Mouse (Mus musculus): ENCODE data around the gene Slc7a11.

Gene Slc7a11

DNA sequence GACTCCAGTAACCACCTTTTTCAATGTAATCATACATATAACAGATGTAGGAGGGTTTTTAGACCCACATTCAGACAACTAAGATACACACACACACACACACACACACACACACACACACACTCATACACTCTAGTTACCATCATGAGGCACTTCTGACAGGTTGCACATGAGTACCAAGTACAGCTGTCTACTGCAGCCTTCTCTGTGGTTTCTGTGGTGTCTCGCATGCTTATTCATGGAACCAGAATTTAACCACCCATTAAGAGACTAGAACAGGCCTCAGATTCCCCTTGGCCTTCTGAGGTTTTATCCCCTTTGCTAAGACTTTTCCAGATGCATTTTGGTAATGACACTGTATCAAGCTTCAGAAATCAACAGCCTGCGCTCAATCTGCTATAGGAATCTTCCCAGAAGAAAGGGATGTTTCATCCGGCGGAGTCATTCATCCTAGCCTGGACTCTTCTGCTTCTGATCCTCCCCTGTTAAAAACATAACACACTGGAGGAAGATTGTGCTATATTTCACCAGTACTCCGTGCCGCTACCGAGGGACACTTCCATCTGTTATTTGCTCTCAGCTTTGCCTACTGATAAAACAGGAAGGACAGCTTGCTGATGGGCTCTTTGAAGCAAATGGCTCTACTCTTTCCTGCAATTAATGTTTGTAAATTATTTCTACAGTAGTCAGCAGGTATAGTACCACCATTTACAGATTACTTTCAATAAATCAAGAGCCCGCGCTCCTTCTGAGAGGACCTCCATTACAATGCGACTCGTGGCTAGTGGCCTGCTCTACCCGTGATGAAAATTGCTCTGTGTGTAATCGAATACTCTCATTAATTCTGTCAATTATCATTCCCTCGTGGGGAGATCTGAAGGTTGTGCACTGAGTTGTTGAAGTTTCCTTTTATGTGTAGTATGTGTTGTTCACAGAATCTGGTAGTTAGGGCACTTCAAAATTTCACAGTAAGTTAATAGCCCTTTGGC, 135.8 kb downstream of the Slc7a11 start:
- DNase-seq (ENCODE audit: low spot score in 2 of 2), result no peak

DNA sequence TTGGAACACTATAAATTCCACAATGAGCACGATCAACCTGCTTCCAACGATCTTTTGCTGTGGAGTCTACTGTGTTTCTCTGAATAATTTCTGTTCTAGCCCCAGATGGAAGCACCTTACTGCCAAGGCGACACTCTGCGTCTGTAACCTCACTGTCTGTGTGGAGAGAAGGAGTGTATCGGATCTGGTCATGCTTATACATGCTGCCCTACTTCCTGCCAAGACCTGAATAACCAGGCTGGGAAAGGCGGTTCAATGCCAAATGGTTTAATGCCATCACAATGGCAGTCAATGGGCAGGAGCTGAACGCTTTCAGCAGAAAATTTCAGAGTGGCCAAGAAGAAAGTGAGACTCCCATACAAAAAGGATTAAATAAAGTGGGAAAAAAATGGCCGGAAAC, 137.1 kb downstream of the Slc7a11 start:
- no peak for DNase-seq (ENCODE audit: low spot score in 2 of 2)

DNA sequence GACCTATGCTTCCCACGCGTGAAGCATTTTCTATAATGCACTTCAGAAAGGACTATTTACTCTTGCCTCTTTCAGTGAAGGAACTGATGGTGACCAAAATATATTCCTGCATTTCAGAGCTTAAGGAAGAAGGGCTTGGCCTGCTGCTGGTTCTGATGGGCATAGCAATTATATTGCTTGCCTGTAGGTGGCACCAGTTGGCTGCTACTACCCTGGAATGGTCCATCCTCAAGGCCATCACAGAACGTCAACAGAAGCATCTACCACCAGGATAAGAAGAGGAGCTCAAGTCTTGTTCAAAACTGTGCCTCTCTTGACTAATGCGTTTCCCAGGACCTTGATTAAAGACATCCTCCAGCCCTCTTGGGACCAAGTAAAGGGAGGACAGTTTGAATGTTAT, 139.3 kb downstream of the Slc7a11 start:
- DNase-seq (ENCODE audit: low spot score in 2 of 2), result peak in 1 of 2 experiments; percentile 13

DNA sequence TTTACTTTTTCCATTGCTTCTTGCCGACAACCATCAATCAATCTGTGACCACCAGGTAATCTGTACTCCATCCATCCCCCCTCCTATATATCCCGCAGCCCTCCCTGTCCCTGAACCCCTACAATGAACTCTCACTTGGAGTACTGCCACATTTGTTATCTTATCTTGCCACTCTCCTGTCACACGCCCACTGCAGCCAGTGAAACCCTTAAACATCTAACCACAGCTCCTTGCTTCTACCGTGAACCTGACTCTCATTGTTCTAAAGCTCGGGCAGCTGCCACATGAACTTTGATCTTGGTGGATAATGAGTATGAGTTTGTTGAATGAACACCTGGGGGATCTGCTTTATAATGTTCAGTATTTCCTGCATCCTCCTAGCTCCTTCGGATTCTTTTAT, 140.8 kb downstream of the Slc7a11 start:
- no peak for DNase-seq (ENCODE audit: low spot score in 2 of 2)

DNA sequence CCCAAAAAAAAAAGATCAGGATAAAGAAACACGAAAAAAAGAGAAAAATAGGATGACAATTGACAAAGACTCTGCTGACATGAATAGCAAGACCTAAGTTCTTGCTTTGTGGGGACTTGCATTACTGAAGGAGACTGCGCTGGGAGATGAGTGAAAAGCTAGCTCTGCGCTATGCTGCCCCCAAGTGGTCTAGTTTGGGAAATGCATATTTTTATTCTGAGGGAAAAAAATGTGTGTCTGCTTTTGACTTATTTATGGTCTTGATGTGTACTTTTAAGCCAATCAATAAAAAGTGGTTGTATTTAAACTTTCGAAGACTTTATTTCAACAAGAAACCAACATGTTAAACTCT, 142.5 kb downstream of the Slc7a11 start:
- DNase-seq (ENCODE audit: low spot score in 2 of 2), result peak; percentile 33 to 70

DNA sequence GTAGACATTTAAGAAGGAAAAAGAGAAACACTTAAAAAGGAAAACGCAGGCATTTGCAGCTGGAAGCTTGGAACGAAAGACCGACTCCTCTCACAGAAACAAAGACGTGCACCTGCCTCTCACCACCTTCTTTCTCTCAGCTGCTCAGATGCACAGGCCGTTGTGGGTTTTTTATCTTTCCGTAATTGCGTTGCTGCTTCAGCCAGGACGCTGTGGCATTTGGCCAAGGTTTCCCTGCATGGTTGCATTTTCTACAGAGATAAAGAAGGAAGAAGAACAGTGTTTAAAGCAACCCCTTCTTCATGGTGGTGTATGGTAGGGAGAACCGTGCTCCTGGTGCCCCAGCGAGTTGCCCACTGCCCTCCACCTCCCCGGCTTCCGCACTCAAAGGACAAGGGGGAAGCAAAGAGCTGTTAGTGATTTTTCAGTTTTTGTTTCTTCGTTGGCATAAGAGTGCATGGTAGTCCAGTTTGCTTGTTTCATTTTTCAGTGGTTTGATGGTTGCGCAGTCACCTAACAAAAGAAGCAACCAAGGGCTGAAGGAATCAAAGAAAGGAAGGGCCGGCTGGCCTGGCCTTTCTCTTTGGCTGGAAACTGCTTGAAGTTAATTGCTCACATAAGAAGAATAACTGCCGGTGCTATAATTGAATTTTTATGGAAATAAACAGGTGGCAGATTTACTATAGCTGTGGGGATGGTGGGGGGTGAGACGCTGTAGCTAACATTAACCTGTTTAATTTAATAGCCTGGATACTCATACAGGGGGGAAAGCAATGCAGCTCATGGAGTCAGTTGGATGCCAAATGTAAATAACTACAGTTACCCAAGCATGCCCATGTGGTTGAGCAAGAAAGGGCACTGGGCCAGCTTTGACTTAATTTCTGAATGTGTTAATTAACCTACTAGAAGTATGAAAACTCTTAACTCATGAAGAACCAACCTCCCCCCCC, 143.1 kb downstream of the Slc7a11 start:
- DNase-seq (ENCODE audit: low spot score in 2 of 2), result peak in 1 of 2 experiments; percentile 31

DNA sequence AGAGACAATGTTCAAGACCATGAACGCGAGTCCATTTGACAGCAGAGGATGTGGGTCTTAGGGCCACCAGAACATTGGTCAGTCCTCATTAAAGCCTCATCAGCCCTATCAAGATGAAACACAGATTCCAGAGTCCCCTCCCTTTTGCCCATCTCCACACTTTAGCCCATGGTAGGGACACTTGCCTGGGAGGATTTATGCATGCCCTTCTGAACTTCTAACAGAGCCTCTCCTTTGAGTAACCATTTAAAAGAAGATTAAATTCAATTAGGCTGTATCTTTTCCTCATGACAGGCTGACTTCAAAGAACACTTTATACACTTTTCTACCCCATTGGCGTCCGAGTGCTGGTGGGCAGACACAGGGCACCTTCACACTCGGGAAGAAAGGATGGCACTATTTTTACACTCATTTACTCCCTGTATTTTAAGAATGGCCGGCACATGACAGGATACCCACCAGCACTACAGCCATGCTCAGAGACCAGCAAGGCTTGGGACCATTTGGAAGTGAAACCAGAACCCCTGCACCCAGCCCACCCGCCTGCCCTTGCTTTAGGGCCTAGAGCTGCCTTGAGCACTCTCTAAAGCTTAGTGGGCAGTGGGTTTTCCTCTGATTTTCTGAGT, 144.9 kb downstream of the Slc7a11 start:
- no peak for DNase-seq (ENCODE audit: low spot score in 2 of 2)

DNA sequence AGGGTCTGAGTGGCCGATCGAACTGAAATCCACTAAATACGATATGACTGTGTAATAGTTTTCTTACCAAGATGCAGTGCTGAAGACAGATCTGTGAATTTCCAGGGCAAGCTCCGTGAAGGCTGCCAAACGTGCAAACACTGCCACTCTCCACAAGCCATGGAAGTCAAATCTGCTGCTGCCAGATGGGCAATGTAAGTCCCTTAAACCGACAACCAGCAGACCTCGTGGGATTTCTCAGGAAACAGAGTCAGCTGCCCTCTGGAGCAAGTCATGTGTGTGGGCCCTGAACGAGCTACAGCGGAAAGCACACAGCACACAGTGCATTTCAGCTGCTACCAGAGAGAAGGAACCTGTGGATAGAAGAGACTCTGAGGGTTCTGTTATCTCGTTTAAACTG, 146.5 kb downstream of the Slc7a11 start:
- DNase-seq (ENCODE audit: low spot score in 2 of 2), result peak in 1 of 2 experiments; percentile 9

DNA sequence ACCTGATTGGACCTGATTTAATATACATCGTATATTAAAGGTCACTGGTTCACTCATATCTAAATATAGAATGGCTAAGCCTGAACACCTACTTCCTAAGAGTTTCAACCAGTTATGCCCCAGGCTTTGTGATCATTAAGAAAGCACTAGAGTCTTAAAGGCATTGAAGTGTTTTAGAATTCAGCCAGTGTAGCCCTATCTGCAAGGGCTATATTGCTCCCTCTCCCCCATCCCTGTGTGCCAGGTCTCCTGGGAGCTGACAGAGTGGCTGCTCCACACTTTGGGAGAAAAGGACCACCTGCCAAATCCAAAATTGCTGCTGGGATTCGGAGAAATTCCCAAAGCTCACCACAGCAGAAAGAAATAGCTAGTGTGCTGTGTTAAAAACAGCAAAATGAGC, 168.4 kb downstream of the Slc7a11 start:
- no peak for DNase-seq (ENCODE audit: low spot score in 2 of 2)

DNA sequence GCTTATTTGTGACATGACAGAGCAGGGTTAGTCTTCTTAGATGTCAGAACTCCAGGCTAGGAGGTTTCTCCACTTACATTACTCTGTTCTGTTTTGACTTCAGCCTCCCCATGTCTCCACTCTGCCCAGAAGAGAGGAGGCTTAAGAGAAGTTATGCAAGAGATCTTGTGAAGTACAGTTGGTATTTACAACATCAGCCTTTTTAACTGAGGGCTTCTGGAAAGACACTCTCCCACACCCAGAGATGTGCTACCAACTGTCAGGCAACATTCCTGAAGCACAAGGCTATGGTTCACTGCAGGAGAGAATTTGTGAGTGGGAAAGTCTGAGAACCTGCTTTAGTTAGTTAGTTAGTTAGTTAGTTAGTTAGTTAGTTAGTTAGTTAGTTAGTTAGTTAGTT, 171.2 kb downstream of the Slc7a11 start:
- DNase-seq (ENCODE audit: low spot score in 2 of 2), result no peak

DNA sequence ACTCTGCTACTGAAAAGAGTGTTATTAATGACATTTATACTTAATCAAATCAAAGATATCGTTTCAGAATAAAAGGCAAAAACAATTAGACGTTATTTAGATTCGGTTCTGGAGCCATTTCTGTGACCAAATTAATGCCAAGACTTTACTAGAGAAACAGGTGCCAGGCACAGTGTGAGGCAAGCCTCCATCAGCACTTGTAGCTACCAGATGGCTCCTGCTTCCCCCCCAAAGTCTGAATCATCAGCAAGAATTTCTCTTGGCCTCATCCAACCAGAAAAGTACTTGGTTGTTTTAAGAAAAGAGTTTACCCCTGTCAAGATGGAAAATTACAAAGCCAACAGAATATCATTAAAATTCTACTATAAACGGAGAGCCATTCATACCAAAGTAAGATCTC, 173.7 kb downstream of the Slc7a11 start:
- no peak for DNase-seq (ENCODE audit: low spot score in 2 of 2)

DNA sequence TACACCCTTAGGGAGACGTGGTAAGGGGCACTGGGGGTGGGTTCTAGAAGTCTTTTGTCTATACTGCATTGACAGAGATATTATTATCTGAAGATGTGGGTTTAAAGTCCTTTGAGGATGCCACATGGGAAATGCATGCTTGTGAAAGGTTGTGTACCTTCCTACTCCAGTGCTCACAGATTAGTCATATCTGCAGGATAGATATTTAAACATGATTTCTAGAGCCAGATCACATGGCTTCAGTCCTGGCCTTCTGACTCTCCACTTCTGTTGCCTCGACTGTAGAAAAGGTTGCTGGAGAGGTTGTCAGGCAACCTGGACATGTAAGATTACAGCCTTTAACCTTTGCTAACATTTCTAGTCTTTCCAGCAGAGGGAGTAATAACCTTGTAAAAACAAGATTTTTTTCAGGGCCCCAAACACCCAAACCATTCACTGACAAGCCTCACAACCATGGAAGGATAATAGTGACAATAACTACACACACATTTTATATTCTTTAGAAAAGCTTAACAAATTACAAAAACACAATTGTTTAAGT, 180.8 kb downstream of the Slc7a11 start:
- no peak for DNase-seq (ENCODE audit: low spot score in 2 of 2)

DNA sequence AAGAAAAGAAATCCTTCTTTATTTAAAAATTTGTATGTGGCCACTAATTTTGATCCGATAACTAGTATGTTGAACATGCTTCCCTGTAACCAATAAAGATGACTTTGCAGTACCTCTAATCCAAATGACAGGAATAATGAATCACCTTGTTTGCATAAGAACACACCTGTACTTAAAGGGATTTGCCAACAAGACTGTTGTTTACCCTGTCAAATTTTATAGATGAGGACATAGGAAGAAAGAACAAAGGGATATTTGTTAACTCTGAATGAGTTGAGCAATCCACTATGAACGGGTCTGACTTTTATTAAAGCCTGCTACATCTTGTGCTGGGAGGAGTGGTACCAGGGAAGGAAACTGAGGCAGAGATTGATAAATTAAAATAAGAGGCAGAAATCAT, 181.3 kb downstream of the Slc7a11 start:
- DNase-seq (ENCODE audit: low spot score in 2 of 2), result no peak

DNA sequence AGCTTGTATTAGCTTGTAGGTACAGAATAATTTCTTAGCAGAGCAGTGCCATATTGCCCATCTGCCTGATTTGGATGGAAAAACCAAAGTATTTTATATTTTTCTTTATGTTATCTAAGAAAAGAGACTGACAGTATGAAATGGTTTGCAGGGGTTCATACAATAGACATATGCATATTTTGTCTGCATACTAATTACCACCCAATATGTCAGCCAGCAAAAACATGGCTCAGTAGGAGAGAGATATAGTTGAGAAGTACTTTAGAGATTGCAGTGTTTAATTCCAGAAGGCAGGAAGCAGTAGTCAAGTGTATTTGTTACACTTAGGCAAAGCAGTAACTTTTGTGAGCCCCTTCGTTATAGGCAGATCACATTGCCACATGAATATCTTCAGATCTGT, 182.7 kb downstream of the Slc7a11 start:
- no peak for DNase-seq (ENCODE audit: low spot score in 2 of 2)

DNA sequence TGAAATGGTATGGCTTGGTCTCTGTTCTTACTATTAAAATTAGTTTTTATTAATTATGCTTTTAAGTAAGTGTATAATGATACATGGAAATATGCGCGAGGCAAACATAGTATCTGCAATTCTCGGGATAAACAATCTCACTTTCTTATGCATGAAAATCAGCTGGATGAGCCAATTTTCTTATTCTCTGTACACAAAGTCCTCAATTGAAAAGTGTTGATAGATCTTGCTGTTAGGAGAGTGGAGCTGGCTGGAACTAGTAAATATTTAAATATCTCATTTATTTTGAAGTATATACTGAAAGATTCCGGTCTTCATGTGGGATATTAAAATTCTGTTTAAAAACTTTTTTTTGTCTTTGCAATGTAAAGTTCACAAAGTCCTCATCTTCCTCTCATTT, 184.6 kb downstream of the Slc7a11 start:
- DNase-seq (ENCODE audit: low spot score in 2 of 2), result no peak

DNA sequence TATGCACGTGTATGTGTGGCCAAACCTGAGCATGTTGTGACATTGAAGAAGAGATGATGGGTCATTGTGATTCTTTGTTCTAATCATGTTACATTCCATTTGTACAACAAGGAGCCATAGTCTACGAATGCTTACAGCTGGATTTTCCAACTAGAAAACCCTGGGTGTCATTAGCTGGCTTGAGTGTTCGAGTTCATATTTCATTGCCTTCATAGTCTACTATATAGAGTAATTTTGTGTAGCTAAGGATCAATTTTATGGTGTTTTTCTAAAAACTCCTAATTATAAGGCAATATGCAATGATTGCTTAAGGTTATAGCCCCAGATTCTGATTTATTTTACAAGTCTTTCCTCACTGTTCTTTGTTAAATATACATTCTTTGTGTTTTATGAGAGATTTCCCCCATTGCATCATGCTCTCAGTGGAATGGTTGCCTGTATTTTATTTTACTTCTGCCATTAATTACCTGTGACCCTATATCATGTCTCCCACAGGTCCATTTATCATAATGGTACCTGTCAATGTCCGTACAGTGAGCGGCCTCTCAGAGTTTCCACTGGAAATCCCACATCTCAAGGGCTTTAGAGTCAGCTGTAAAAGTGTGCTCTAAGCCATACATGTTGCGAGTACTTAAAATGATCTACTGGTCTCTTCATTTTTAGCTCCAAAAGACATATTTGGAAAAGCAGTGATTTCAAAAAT, 193.7 kb downstream of the Slc7a11 start:
- no peak for DNase-seq (ENCODE audit: low spot score in 2 of 2)

DNA sequence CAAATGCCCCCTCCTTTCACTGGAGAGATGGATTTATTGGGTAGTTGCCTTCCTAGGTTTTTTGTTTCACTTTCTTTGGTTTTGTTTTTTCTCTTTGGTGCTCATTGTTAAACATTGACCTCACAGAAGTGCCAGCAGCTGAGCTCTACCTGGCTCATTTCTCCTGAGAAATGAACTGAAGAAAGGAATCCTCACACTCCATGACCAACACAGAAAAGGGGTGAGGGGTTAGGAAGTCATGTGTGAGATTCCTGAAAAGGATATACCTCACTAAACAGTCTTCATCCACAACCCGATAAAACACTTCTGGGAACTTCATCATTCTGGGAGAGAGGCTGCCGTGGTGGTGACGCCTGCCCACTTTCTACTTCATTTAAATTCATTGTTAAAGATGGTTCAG, 207.4 kb downstream of the Slc7a11 start:
- DNase-seq (ENCODE audit: low spot score in 2 of 2), result no peak

DNA sequence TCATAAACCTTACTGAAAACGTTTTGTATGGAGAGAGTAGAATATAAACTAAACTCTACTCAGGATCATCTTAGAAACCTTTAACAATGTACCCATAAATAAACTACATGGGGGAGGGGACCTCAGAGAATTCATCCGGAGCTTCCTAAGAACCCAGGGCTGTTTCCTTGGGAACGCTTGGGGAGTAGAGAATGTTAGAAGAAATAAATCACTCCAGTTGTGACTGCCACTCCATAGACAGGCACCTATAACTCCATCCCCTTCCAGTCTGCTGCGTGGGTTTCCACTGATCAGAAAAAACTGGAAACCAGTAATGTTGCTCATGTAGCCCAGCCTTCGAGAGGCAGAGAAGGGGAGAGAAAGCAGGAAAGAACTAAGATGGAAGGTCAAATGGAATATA, 210.3 kb downstream of the Slc7a11 start:
- DNase-seq (ENCODE audit: low spot score in 2 of 2), result no peak

DNA sequence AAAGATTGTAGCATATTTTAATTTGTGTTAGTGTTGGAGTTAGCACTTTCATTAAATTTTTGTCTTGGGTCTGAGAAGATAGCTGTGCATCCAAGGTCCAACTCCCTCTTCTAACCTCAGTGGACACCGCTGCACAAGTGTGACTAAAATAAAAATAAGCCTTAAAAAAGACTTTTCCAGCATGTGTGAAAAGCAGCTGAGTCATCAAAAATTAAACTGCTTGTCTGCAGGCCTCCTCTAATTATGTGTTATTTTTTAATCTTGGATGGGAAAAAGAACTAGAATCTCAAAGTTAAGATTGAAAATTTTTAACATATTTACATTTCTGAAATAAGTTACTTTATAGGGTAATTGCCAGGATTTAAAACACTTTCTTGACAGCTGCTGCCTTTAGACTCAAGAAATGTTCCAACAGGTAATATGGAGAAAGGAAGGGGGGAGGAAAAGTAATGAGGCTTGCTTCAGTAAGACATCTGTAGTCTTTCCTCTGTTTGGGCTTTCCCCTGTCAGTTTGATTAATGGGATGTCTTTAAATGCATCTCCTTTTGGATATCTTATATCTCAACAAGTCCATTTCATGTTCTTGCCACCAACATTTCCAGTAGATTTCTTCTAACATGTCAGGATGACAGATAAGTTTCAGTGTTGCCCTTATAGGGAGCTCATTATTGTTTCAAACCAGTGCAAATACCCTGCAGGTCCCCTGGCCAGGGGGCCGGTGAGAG, 218.9 kb downstream of the Slc7a11 start:
- DNase-seq (ENCODE audit: low spot score in 2 of 2), result no peak

DNA sequence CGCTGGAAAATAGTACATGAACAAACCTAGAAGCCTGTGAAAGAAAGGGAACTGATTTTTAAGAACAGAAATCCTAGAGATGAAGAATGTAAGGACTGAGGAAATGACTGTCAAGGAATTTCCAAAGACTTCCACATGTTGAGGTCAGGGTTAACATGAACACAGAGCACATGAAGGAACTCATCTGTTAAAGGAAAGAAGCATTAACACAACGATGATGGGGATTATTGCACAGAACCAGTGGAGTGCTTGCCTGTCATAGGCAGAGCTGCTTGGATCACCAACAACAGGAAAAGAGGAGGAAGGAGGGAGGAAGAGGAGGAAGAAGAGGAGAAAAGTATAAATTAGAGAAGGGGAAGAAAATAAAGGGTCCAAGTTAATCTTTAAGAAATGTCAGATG, 223.0 kb downstream of the Slc7a11 start:
- no peak for DNase-seq (ENCODE audit: low spot score in 2 of 2)

DNA sequence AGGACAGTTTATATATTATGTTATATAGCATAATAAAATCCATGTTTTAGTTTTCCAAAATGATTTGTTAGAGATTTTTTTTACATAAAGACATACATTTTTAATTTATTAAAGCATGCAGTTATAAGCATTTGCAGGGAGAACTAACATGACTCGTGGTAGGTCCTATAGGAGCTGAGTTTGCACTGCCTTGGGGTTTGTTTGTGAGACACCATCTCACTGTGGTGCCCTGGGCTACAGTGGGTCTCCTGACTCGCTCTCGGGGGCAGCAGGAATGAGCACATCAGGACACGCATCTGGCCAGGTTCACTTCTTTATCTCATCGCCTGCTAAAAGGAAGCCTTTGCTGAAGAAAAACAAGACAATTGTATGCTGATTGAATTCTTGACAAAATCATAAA, 257.0 kb downstream of the Slc7a11 start:
- DNase-seq (ENCODE audit: low spot score in 2 of 2), result no peak
